Mouse (Mus musculus) heart, postnatal 0 days (tissue): ENCODE results near the gene Cxcl16.

ENCODE experiments used
- CTCF ChIP-seq: IDR thresholded peaks from 2 replicates; pipeline ENCODE4 v1.5.1; 2016; ENCODE audit warnings: antibody characterized with exemption, control low read depth, low read depth
- EP300 ChIP-seq: IDR thresholded peaks from 2 replicates; pipeline ENCODE4 v1.6.1; 2016; ENCODE audit warnings: antibody characterized with exemption, low read depth

DNA sequence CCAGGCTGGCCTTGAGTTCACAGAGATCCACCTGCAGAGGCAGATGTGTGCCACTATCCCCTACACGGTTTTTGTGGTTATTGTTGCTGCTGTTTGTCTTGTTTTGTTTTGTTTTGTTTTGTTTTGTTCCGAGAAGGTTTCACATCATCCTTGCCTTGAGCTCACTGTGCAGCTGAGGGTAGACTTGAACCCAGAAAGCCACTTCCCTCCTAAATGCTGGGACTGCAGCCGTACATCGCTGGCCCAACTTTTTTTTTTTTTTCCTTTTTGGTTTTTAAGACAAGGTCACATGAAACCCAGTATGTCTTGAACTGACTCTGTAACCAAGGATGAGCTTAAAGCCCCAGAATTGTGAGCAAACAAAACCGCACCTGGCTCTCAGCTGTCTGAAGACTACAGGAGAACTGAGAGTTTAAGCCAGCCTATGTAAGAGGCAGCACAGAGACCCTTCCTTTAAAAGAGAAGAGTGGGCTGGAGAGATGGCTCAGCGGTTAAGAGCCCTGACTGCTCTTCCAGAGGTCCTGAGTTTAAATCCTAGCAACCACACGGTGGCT, 47.3 kb upstream of the Cxcl16 start:
- TF ChIP-seq CTCF (no peak), EP300 (no peak)
